Mouse (Mus musculus): ENCODE measurements around the gene Dap3. TPM values are rescaled to one million over a fixed set of nuclear protein-coding genes. Genes with fewer than 3 reads are reported as not detected.
"Not testable (repeated sequence)": the region's sequence is repeated elsewhere in the genome, so short reads cannot be mapped to it uniquely, and the experiment has no call there.

The Dap3 gene
- polyA plus RNA-seq (2015; fragmentation: Nextera tagmentation; extraction: Ambion mirVana) = 126 and 130 TPM in 2 replicates

GRCm38 (mm10) chr3:88950576-88951326, at the start of gene Dap3, which contains the start of gene Ash1l:
Gene Dap3, minus strand, starts transcription at chr3:88951181.
Gene Ash1l, plus strand, starts transcription at chr3:88950622.
- Histone ChIP-seq H3K4me3 (ENCODE audit: low read length) (peak within 1 kb of the TSS; percentile 72), H3K9ac (ENCODE audit: low read length) (peak within 1 kb of the TSS; percentile 99), H3K36me3 (ENCODE audit: control insufficient read depth, insufficient read depth, low read length) (no peaks in the 10 kb centered on the region), H3K9me3 (ENCODE audit: control insufficient read depth, low read length) (no peaks in the 10 kb centered on the region), H3K4me1 (replicated peaks; ENCODE audit: control insufficient read depth, insufficient read depth, low read length) (peaks cover 17% of the 10 kb centered on the region), H3K4me2 (ENCODE audit: low read depth, low read length) (peak within 1 kb of the TSS; percentile 77), H3K27ac (ENCODE audit: low read length) (peak within 1 kb of the TSS; percentile 100), H3K27me3 (ENCODE audit: control insufficient read depth, insufficient read depth, low read depth, low read length) (no peaks in the 10 kb centered on the region)
- WGBS = under 1% methylated on average over 42 of the region's 64 CpGs
- ATAC-seq (ENCODE audit: low read depth) = peak; percentile 72

- H3K4me3 ChIP-seq (ENCODE audit: low read length) = no peak overlapping the region
- H3K9me3 ChIP-seq (ENCODE audit: control insufficient read depth, low read length) = no peaks in the 10 kb centered on the region
- H3K9ac ChIP-seq (ENCODE audit: low read length) = no peak overlapping the region
- no peaks in the 10 kb centered on the region for H3K4me1 ChIP-seq (replicated peaks; ENCODE audit: control insufficient read depth, insufficient read depth, low read length)
- H3K36me3 ChIP-seq (ENCODE audit: control insufficient read depth, insufficient read depth, low read length) = no peaks in the 10 kb centered on the region
- WGBS = 88% methylated on average over 2 of the region's 2 CpGs
- no peaks in the 10 kb centered on the region for H3K27me3 ChIP-seq (ENCODE audit: control insufficient read depth, insufficient read depth, low read depth, low read length)
- H3K4me2 ChIP-seq (ENCODE audit: low read depth, low read length) = no peak overlapping the region
- H3K27ac ChIP-seq (ENCODE audit: low read length) = no peak overlapping the region
- ATAC-seq (ENCODE audit: low read depth) = no peak
Measured at GRCm38 (mm10) chr3:88992793-88993192, 41.8 kb upstream of the Dap3 start.

- ATAC-seq (ENCODE audit: low read depth) = no peak
- Histone ChIP-seq H3K4me1 (replicated peaks; ENCODE audit: control insufficient read depth, insufficient read depth, low read length) (no peaks in the 10 kb centered on the region), H3K36me3 (ENCODE audit: control insufficient read depth, insufficient read depth, low read length) (peaks cover 28% of the 10 kb centered on the region), H3K4me3 (ENCODE audit: low read length) (no peak overlapping the region), H3K27ac (ENCODE audit: low read length) (no peak overlapping the region), H3K4me2 (ENCODE audit: low read depth, low read length) (no peak overlapping the region), H3K9me3 (ENCODE audit: control insufficient read depth, low read length) (no peaks in the 10 kb centered on the region), H3K9ac (ENCODE audit: low read length) (no peak overlapping the region), H3K27me3 (ENCODE audit: control insufficient read depth, insufficient read depth, low read depth, low read length) (no peaks in the 10 kb centered on the region)
- 70% methylated on average over 4 of the region's 4 CpGs for whole genome bisulfite sequencing
Measured at GRCm38 (mm10) chr3:88983921-88984381, 33.0 kb upstream of the Dap3 start.

- Histone ChIP-seq H3K27ac (ENCODE audit: low read length) (no peak overlapping the region), H3K27me3 (ENCODE audit: control insufficient read depth, insufficient read depth, low read depth, low read length) (no peaks in the 10 kb centered on the region), H3K4me1 (replicated peaks; ENCODE audit: control insufficient read depth, insufficient read depth, low read length) (no peaks in the 10 kb centered on the region), H3K4me3 (ENCODE audit: low read length) (no peak overlapping the region), H3K9ac (ENCODE audit: low read length) (no peak overlapping the region), H3K9me3 (ENCODE audit: control insufficient read depth, low read length) (no peaks in the 10 kb centered on the region), H3K36me3 (ENCODE audit: control insufficient read depth, insufficient read depth, low read length) (peaks cover 28% of the 10 kb centered on the region), H3K4me2 (ENCODE audit: low read depth, low read length) (no peak overlapping the region)
- ATAC-seq (ENCODE audit: low read depth) = no peak
- 93% methylated on average over 8 of the region's 8 CpGs for WGBS
Measured at GRCm38 (mm10) chr3:88981206-88982010, 30.4 kb upstream of the Dap3 start.

- 71% methylated on average over 2 of the region's 2 CpGs for WGBS
- no peak for ATAC-seq (ENCODE audit: low read depth)
- H3K4me2 ChIP-seq (ENCODE audit: low read depth, low read length) = no peak overlapping the region
Measured at GRCm38 (mm10) chr3:88975012-88975411, 24.0 kb upstream of the Dap3 start.

GRCm38 (mm10) chr3:88963211-88963610, 12.2 kb upstream of the Dap3 start:
- H3K9ac ChIP-seq (ENCODE audit: low read length); H3K9me3 ChIP-seq (ENCODE audit: control insufficient read depth, low read length); H3K4me3 ChIP-seq (ENCODE audit: low read length); H3K36me3 ChIP-seq (ENCODE audit: control insufficient read depth, insufficient read depth, low read length); H3K27ac ChIP-seq (ENCODE audit: low read length); H3K4me2 ChIP-seq (ENCODE audit: low read depth, low read length); H3K27me3 ChIP-seq (ENCODE audit: control insufficient read depth, insufficient read depth, low read depth, low read length); ATAC-seq (ENCODE audit: low read depth); H3K4me1 ChIP-seq (replicated peaks; ENCODE audit: control insufficient read depth, insufficient read depth, low read length): not testable (repeated sequence)

More at GRCm38 (mm10) chr3:88975012-88975411, 24.0 kb upstream of the Dap3 start:
- no peak overlapping the region for H3K9ac ChIP-seq (ENCODE audit: low read length)
- H3K36me3 ChIP-seq (ENCODE audit: control insufficient read depth, insufficient read depth, low read length) = no peaks in the 10 kb centered on the region
- no peak overlapping the region for H3K4me3 ChIP-seq (ENCODE audit: low read length)
- no peaks in the 10 kb centered on the region for H3K4me1 ChIP-seq (replicated peaks; ENCODE audit: control insufficient read depth, insufficient read depth, low read length)
- H3K27me3 ChIP-seq (ENCODE audit: control insufficient read depth, insufficient read depth, low read depth, low read length) = no peaks in the 10 kb centered on the region
- H3K9me3 ChIP-seq (ENCODE audit: control insufficient read depth, low read length) = no peaks in the 10 kb centered on the region
- no peak overlapping the region for H3K27ac ChIP-seq (ENCODE audit: low read length)

GRCm38 (mm10) chr3:88953736-88954135, 2.8 kb upstream of the Dap3 start:
- no peak overlapping the region for H3K27ac ChIP-seq (ENCODE audit: low read length)
- ATAC-seq (ENCODE audit: low read depth) = no peak
- H3K9ac ChIP-seq (ENCODE audit: low read length) = no peak overlapping the region
- H3K4me2 ChIP-seq (ENCODE audit: low read depth, low read length) = no peak overlapping the region
- H3K36me3 ChIP-seq (ENCODE audit: control insufficient read depth, insufficient read depth, low read length) = no peaks in the 10 kb centered on the region
- no peaks in the 10 kb centered on the region for H3K27me3 ChIP-seq (ENCODE audit: control insufficient read depth, insufficient read depth, low read depth, low read length)
- peaks cover 8% of the 10 kb centered on the region for H3K4me1 ChIP-seq (replicated peaks; ENCODE audit: control insufficient read depth, insufficient read depth, low read length)
- no peak overlapping the region for H3K4me3 ChIP-seq (ENCODE audit: low read length)
- no peaks in the 10 kb centered on the region for H3K9me3 ChIP-seq (ENCODE audit: control insufficient read depth, low read length)

GRCm38 (mm10) chr3:88953246-88953645, 2.3 kb upstream of the Dap3 start:
- WGBS = 74% methylated on average over 4 of the region's 4 CpGs
- H3K4me3 ChIP-seq (ENCODE audit: low read length) = no peak overlapping the region
- H3K27me3 ChIP-seq (ENCODE audit: control insufficient read depth, insufficient read depth, low read depth, low read length) = no peaks in the 10 kb centered on the region
- no peaks in the 10 kb centered on the region for H3K36me3 ChIP-seq (ENCODE audit: control insufficient read depth, insufficient read depth, low read length)
- no peak overlapping the region for H3K9ac ChIP-seq (ENCODE audit: low read length)
- ATAC-seq (ENCODE audit: low read depth) = no peak
- no peaks in the 10 kb centered on the region for H3K9me3 ChIP-seq (ENCODE audit: control insufficient read depth, low read length)
- no peak overlapping the region for H3K4me2 ChIP-seq (ENCODE audit: low read depth, low read length)
- H3K27ac ChIP-seq (ENCODE audit: low read length) = no peak overlapping the region
- H3K4me1 ChIP-seq (replicated peaks; ENCODE audit: control insufficient read depth, insufficient read depth, low read length) = peaks cover 13% of the 10 kb centered on the region

GRCm38 (mm10) chr3:88951327-88951800, 383 bp upstream of the Dap3 start:
- Histone ChIP-seq H3K4me3 (ENCODE audit: low read length) (peak overlapping the region; percentile 72), H3K9ac (ENCODE audit: low read length) (peak overlapping the region; percentile 99), H3K4me1 (replicated peaks; ENCODE audit: control insufficient read depth, insufficient read depth, low read length) (peaks cover 17% of the 10 kb centered on the region), H3K36me3 (ENCODE audit: control insufficient read depth, insufficient read depth, low read length) (no peaks in the 10 kb centered on the region), H3K9me3 (ENCODE audit: control insufficient read depth, low read length) (no peaks in the 10 kb centered on the region), H3K4me2 (ENCODE audit: low read depth, low read length) (peak overlapping the region; percentile 72), H3K27ac (ENCODE audit: low read length) (peak overlapping the region; percentile 100), H3K27me3 (ENCODE audit: control insufficient read depth, insufficient read depth, low read depth, low read length) (no peaks in the 10 kb centered on the region)
- no peak for ATAC-seq (ENCODE audit: low read depth)
- 1% methylated on average over 5 of the region's 5 CpGs for WGBS

Measured in lung, embryonic 16.5 days (tissue).